Mouse (Mus musculus) neutrophil, adult 59 days (primary cell): ENCODE results near the gene Xlr5a. TPM values are rescaled to one million over a fixed set of nuclear protein-coding genes. Genes with fewer than 3 reads are reported as not detected.

Source experiments
- total RNA-seq, 2 experiments: library from RNA; stranded (reverse); gene quantifications; 1 replicate in 1 of 2; 2 replicates in 1 of 2; pipeline ENCODE4 v1.2.4; 2023

Gene Xlr5a
- total RNA-seq, result not detected

GRCm38 (mm10) chrX:73292876-73293275 is at the start of gene Xlr5a, which contains the start of gene Xlr5c:
Xlr5a (minus strand) TSS chrX:73292976.
Xlr5c (minus strand) TSS chrX:73292976.

GRCm38 (mm10) chrX:73342483-73342895 is 49.7 kb upstream of the Xlr5a start, which contains the start of gene Zfp275:
Zfp275 (plus strand) TSS chrX:73342621.

DNA sequence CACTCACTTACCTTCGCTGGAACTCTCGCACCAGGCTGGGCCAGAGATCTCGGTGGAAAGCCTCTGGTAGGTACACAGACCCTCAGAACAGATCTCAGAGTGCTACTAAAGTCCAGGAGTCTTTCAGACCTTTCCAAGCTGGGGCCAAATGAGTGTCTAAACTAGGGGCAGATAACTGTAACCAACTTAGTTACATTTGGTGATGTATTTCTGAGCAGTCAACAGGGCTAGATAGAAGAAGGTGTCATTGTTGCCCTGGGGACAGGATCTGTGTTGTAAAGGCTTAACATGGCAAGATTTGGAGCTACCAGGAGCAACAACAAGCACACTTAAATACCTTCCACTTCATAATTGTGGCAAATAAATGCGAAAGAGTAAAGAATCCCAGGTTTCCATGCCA is 44.0 kb upstream of the Xlr5a start, which contains the start of gene Gm45015:
TSS of gene Gm45015 (minus strand) at position 101 of the 400 bp plus-strand sequence.

DNA sequence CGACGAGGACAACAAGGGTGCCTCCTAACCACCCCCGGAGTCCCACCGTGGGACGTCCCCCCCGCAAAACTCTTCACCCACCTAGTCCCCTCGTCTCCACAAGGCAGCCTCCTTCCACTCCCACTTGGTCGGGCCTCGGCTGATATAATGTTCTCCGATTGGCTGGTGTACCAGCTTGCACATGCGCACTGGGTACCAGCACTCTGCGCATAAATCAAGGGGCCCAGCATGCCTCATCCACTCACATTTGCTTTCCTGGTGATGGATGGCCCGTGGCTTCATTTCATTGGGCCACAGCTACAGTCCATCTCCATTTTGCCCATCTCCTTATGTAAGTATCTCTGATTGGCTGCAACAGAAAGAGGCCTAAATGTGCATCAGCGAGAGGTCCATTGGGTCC is 27.5 kb downstream of the Xlr5a start, which contains the start of gene Xlr3c:
TSS of gene Xlr3c (minus strand) at position 121 of the 400 bp plus-strand sequence.

DNA sequence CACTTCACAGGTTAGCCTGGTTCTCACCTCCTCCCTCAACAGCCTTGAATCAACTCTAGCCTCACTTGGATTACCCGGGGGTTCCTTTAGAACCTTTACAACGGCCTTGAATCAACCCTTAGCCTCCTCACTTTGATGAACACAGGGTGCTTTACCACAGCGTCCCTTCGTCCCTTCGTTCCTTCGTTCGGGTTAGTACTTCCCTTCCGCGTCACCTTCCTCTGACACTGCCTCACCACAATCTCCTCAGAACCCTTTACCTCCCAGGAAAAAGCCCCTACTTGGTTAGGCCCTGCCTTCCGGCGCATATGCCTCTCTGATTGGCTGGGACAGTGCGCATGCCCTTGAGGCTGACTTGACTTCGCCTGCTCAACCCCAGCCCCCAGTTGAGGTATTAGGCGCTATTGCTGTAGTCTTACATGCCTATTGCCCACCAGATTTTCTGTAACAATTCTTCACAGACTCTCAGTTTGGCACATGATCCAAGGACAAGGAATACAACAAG is 49.9 kb downstream of the Xlr5a start, which contains the start of gene Xlr4c:
TSS of gene Xlr4c (minus strand) at position 310 of the 505 bp plus-strand sequence.

GRCm38 (mm10) chrX:73227914-73228605 is 64.7 kb downstream of the Xlr5a start, which contains the start of gene F8a:
F8a (plus strand) TSS chrX:73228291.

GRCm38 (mm10) chrX:73213819-73214564 is 78.8 kb downstream of the Xlr5a start, which contains the start of gene Xlr4b:
Xlr4b (plus strand) TSS chrX:73214333.

GRCm38 (mm10) chrX:73191934-73192333 is 100.8 kb downstream of the Xlr5a start, which contains the start of gene Xlr3b:
Xlr3b (plus strand) TSS chrX:73192207.

DNA sequence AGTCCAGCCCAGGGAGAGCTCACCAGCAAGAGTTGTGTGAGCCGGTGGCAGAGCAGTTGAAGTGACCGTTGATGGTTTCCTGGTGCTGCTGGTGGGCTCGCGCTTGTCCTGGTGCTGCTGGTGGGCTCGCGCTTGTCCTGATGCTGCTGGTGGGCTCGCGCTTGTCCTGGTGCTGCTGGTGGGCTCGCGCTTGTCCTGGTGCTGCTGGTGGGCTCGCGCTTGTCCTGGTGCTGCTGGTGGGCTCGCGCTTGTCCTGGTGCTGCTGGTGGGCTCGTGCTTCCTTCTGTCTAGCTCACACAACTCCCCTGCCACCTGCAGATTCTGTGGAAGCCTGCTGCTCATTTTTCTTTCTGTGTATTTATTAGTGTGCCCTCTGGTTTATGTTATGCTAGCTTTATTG is 115.9 kb downstream of the Xlr5a start, which contains the start of gene Spin2d:
TSS of gene Spin2d (minus strand) at position 101 of the 400 bp plus-strand sequence.

DNA sequence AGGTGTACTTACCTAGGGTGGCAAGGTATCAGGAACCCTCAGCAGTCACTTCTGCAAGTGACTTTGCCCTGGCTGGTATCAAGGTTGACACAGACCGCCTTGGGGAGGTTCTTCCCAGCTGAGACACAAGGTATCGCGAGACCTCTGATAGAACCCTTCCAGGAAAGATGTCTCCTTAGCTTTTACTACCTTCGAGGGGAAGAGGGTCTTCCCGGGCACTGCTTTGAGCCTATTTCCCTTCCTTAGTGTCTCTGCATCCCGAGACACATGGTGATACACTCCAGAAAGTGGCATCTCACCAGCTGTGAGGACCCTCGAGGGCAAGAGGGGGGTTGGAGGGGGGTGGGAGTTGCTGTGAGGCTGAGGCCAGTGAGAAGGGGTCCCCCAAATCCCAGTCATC is 143.4 kb downstream of the Xlr5a start, which contains the start of gene DXBay18:
TSS of gene DXBay18 (minus strand) at position 101 of the 400 bp plus-strand sequence.

DNA sequence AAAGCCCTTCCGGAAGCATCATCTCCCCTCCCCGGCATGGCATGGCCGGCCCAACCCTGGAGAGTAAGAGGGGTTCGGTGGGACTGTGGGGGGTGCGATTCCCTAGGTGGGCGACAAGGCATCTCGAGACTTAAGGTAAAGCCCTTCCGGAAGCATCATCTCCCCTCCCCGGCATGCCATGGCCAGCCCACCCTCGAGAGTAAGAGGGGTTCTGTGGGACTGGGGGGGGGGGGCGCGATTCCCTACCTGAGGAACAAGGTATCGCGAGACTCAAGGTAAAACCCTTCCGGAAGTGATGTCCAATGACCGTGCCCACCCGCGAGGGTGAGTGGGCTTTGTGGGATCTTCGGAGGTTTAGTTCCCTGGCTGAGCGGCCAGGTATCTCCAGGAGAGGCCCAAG is 144.3 kb downstream of the Xlr5a start, which contains the start of gene Xlr5b:
TSS of gene Xlr5b (plus strand) at position 301 of the 400 bp plus-strand sequence.

DNA sequence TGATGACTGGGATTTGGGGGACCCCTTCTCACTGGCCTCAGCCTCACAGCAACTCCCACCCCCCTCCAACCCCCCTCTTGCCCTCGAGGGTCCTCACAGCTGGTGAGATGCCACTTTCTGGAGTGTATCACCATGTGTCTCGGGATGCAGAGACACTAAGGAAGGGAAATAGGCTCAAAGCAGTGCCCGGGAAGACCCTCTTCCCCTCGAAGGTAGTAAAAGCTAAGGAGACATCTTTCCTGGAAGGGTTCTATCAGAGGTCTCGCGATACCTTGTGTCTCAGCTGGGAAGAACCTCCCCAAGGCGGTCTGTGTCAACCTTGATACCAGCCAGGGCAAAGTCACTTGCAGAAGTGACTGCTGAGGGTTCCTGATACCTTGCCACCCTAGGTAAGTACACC is 176.0 kb downstream of the Xlr5a start, which contains the start of gene Gm14685:
TSS of gene Gm14685 (plus strand) at position 301 of the 400 bp plus-strand sequence.

GRCm38 (mm10) chrX:73096941-73097508 is 195.8 kb downstream of the Xlr5a start, which contains the start of gene Xlr3a:
Xlr3a (minus strand) TSS chrX:73097095.

GRCm38 (mm10) chrX:73082267-73083055 is 210.3 kb downstream of the Xlr5a start, which contains the start of gene Xlr4a:
Xlr4a (minus strand) TSS chrX:73082478.

DNA sequence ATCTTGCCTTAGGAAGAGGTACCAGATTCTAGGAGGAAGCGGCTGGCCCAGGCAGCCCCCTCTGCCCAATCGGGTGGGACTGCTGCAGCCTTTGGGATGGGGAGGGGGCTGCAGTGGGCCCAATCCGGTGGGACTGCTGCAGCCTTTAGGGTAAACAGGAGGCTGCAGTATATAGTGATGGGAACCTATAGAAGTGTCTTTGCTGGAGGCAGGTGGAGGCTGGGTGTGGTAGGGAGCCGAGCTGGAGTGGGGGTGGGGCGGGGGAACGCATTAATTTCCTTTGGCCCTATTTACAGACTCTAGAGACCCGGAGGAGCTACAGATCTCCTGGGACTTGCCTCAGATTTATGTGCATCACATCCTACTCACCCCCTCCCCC is 228.4 kb downstream of the Xlr5a start, which contains the start of gene Pnma3:
TSS of gene Pnma3 (plus strand) at position 373 of the 379 bp plus-strand sequence.

Other genes starting within 250 kb of the Xlr5a start
- not detected for gene Pnma3, start 228.2 kb downstream of the Xlr5a start, total RNA-seq
- 1 to 10 TPM in 1 of 2 experiments, not detected in 1; 1.4 TPM for gene Xlr4a, start 210.5 kb downstream of the Xlr5a start, total RNA-seq
- gene Xlr3a, start 195.9 kb downstream of the Xlr5a start, total RNA-seq, result not detected
- under 1 TPM; 0.22 to 0.24 TPM for gene Gm14685, start 175.9 kb downstream of the Xlr5a start, total RNA-seq
- gene Xlr5b, start 144.2 kb downstream of the Xlr5a start, total RNA-seq, result not detected
- under 1 TPM in 1 of 2 experiments, not detected in 1; 0.16 TPM for gene DXBay18, start 143.5 kb downstream of the Xlr5a start, total RNA-seq
- gene Spin2d, start 116.0 kb downstream of the Xlr5a start, total RNA-seq, result not detected
- 1 to 10 TPM in 1 of 2 experiments, not detected in 1; 2.4 TPM for gene Xlr3b, start 100.8 kb downstream of the Xlr5a start, total RNA-seq
- 1 to 10 TPM; 1.3 to 3.2 TPM for gene Xlr4b, start 78.6 kb downstream of the Xlr5a start, total RNA-seq
- gene F8a, start 64.7 kb downstream of the Xlr5a start, total RNA-seq, result 1 to 10 TPM; 3.5 to 4.2 TPM
- 1 to 10 TPM in 1 of 2 experiments, under 1 TPM in 1; 0.49 to 3.8 TPM for gene Xlr4c, start 49.8 kb downstream of the Xlr5a start, total RNA-seq
- gene Xlr3c, start 27.6 kb downstream of the Xlr5a start, total RNA-seq, result not detected
- not detected for gene Xlr5c, start within 50 bp of the Xlr5a start, total RNA-seq
- gene Gm45015, start 43.9 kb upstream of the Xlr5a start, total RNA-seq, result not detected
- gene Zfp275, start 49.6 kb upstream of the Xlr5a start, total RNA-seq, result 1 to 10 TPM; 7.2 to 8.5 TPM
- gene Gm18336, start 105.8 kb upstream of the Xlr5a start, total RNA-seq, result not detected
- not detected for gene Zfp92, start 118.1 kb upstream of the Xlr5a start, total RNA-seq
- not detected for gene Trex2, start 142.4 kb upstream of the Xlr5a start, total RNA-seq
- 10 to 100 TPM in 1 of 2 experiments, 1 to 10 TPM in 1; 9.9 to 14.4 TPM for gene Haus7, start 166.1 kb upstream of the Xlr5a start, total RNA-seq
- 1 to 10 TPM; 2.3 to 2.5 TPM for gene Bgn, start 190.6 kb upstream of the Xlr5a start, total RNA-seq
- gene Atp2b3, start 210.1 kb upstream of the Xlr5a start, total RNA-seq, result not detected